Mouse (Mus musculus): ENCODE measurements around the gene Cbx1.

The Cbx1 gene

DNA sequence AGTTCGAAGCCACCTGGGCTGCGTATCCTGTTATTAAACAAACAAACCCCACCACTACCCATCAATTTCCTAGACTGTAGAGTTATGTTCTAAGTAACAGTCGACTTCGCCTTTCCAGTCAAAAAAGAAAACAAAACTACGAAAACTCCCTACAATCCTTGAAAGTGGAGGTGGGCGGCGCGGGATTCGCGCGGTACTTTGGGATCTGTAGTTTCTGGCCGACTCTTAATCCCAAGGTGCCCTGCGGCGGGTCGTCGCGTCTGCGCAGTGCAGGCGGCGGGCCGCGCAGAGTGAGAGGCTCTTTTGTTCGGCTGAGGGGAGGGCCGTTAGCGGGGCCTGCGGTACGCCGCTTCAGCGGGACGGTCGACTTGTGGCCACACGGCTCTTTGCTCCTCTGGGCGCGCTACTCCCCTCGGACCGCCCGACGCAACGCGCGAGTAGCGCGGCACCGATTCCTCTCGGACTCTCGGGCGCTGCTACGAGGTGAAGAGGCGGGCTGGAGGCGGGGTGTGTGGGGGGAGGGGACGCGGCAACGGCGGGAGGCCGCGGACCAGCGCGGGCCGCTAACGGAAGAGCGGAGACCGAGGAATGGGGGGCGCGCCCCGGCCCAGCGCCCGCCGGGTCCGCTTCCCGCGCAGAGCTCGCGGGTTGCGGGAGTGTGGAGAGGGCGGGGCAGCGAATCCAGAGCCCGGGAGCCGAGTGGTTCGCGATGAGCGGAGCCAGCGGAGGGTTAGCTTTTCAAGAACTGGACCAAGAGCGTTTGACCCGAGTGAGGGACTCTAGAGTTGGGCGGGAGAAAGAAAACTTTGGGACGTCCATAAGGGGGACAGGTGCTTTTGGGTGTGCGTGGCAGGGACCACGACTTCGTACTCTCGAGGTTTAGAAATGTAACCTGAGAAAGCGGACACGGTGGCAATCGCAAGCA, at the start of gene Cbx1:
Cbx1 (plus strand) TSS at position 257 of the 925 bp plus-strand sequence.
- peak; percentile 82 for DNase-seq (ENCODE audit: low read depth, low spot score)

DNA sequence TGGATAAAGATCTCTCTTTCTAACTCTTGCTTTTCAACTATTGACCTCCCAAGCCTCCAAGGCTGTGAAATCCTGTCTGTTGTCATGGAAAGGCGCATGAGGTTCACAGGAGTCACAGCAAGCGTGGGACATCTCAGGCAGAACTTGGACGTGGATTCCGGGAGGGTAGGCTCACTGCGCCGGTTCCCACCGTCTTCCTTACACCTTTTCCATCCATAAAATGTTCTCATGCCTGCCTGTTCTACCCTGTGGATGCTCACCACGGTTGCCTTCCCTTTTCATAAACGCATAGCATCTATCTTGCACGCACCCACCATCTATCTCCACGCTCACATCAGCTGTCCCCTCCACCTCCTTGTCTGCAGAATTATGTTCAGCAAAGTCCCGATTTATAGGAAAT, 48.1 kb upstream of the Cbx1 start:
- no peak for DNase-seq (ENCODE audit: low read depth, low spot score)

DNA sequence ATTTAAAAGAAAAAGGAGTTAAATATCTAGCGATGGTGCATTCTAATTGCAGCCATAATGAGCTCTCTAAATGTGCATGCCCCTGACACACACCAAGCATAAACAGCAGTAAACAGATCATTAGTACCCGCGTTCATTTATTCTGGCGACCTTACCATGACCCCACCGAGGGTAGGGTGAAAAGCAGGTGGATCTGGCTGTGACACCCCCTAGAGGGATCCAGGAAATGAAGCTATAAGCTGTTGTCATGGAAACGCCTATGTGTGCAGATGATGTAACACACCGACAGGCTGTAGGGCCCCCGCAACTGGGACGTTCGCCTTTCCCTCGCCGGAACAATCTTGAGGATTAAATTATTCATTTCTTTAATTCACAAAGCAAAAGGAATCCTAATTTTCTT, 46.9 kb upstream of the Cbx1 start:
- no peak for DNase-seq (ENCODE audit: low read depth, low spot score)

DNA sequence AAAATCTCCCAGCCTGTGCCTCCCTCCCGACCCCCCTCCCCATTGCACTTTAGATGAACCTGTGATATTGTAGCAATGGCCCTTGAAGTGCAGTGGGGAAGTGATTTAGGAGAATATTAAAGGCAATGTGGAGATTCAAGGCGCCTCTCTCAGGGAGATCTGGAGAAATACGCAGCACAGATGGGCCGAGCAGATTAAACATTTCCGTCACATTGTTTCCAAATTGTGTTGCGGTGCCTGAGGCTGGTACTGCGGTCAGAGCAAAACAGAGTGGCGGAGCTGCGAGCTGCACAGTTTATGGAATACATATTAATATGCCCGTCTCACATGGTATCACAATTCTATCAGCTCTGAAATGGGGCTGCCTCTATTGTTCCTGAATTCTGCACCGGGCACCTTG, 45.9 kb upstream of the Cbx1 start:
- DNase-seq (ENCODE audit: low read depth, low spot score), result no peak

DNA sequence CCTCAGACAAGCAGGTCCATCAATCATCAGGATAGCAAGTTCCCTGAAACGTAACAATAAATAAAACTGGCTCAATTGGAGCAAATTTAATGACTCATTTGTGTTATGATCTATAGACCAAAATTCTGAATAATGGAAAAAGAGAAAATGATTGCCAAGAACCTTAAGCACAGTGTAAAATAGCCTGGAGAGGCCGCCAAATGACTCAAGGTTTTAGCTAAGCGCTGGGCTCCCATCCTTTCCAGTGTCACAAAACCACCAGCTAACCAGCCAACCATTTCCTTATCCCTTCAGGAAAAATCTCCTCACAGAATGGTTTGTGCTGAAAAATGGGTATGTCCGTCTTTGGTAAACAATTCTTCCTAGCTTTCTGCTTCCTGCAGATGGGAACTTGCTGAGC, 45.0 kb upstream of the Cbx1 start:
- no peak for DNase-seq (ENCODE audit: low read depth, low spot score)

DNA sequence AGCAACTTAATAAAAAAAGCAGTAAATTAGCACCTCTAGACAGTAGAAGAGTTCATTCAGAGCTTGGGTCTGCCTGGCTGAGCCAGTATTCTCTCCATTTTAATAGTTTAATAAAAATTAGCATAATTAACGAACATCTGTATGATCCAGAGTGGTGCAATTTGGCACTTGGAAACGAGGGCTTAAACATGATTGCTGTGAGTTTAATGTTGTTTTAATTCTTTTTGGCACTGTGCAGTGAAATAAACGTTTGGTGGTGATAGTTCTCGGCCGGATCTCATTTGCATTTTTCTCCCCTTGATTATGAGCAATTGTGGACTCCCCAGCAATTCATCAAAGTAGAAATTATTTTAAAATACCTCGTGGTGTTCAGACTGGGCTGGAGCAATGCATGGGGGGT, 42.3 kb upstream of the Cbx1 start:
- DNase-seq (ENCODE audit: low read depth, low spot score), result no peak

DNA sequence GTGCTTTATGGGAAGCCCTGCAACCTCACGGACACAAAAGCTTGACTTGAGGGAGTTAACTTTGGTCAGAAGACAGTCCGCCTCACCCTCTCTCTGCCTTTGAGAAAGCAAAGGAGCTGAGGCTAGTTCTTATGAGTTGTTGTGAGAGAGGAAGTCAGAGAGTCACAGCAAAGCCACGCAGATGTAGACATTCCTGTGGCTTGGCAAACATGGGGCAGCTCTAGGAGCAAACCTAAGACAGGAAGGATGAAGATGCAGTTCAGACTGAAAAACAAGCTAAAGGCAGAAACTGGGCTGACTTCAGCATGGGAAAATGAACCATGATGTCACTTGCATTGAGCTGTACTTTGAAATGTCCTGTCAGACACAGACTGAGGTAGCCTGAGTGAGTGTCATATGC, 41.4 kb upstream of the Cbx1 start:
- DNase-seq (ENCODE audit: low read depth, low spot score), result no peak

DNA sequence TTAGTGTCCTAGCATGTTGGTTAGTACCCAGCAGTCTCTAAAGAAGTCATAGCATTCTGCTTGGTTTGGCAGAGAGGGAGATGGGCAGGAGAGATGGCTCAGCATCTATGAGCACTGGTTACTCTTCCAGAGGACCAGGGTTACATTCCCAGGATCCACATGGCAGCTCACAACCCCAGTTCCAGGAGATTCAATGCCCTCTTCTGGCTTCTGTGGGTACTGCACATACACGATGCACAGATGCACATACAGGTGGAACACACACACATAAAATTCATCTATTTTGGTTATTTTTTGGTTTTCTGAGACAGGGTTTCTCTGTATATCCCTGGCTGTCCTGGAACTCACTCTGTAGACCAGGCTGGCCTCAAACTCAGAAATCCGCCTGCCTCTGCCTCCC, 33.6 kb upstream of the Cbx1 start:
- no peak for DNase-seq (ENCODE audit: low read depth, low spot score)

DNA sequence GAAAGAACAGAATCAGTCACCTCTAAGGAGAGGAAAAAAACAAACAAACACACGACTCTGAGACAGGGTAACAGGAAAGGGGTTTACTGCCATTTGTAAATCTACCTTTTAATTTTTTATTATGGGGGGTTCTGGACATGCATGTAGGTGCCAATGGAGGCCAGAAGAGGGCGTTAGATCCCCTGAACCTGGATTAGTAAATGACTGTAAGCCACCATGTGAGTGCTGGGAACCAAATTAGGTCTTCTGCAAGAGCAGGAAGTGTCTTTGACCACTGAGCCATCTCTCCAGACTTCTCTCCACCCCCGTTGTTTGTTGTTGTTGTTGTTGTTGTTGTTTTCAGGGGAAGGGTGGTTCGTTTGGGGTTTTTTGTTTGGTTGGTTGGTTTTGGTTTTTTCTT, 31.5 kb upstream of the Cbx1 start:
- DNase-seq (ENCODE audit: low read depth, low spot score), result no peak

DNA sequence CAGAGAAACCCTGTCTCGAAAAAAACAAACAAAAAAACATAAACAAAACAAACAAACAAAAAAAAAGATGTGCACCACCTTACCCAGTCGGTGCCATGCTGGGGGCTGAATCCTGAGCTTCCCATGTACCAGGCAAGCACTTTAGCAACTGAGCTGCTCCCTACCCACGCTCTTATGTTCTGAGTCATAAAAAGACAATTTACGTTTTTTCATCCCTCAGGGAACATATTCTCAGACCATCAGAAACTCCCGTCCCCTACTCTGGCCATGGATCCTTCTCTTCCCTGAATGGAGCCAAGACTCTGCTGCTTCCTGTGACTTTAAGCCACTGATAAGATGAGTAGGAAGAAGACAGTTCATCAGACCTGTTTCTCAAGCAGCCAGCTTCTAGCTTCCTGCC, 30.5 kb upstream of the Cbx1 start:
- no peak for DNase-seq (ENCODE audit: low read depth, low spot score)

DNA sequence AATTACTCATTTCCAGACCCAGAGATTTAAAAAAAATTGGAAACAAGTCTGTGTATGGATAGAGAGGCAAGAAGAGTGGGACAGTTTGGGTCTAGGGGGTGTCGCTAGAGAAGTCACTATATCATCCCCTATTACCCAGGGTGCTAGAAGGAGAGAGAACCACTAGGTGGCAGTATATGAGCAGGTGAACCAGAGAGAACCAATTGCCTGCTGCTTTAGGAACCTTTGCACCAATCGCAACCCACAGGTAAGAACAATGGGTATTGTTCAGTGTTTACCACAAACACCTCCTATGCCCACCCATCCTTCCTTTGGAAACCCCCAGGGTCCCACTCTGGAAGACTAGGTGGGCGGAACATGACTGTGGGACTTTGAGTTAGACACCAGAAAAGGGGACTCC, 28.9 kb upstream of the Cbx1 start:
- no peak for DNase-seq (ENCODE audit: low read depth, low spot score)

DNA sequence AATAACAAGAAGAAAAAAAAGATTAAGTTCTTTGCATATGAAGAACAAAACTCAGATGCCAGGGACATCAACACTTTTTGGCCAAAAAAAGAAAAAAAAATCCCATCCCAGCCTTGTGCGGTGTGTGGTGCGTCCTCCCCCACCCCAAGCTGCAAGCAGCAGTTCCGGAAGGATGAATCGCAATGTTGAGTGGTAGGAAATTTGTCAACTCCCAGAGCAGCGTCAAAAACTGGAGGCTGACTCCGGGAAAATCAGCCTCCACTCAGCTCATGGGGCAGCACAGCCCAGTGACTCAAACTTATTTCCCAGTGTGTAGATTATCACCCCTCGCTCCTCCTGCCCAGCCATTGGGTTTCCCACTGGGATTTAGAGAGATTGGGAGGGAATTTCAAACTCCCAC, 26.9 kb upstream of the Cbx1 start:
- DNase-seq (ENCODE audit: low read depth, low spot score), result no peak

DNA sequence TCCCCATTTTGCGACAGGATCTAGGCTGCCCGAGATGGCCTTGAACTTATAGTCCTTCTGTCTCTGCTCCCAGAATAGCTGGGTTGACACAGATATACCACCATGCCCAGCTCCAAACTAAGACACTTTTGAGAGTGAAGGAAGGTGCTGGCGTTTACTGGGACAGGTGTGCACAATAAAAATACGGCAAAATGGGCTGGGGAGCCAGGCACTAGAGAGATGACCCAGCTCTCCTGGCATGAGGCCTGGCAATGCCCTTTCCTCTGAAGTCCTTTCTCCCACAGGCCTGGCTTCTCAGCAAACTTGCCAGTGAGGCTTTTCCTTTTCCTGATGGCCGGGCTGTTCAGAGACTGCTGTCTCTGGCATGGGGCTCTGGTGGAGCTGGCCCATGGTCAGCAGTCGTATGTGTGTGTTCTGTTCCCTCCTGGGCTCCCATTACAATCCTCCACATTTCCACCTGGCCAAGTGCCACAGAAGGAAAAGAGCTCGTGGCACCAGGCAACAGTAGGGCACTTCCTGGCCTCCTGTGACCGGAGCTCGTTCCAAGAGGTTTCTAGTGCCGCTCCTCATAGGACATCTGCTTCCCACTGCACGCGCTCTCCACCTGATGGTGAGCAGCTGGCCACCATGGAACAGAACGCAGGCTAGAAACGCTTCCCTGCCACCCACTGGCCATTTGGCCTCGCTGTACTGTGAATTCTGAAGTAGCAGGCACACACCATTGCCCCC, 26.0 kb upstream of the Cbx1 start:
- DNase-seq (ENCODE audit: low read depth, low spot score), result no peak

DNA sequence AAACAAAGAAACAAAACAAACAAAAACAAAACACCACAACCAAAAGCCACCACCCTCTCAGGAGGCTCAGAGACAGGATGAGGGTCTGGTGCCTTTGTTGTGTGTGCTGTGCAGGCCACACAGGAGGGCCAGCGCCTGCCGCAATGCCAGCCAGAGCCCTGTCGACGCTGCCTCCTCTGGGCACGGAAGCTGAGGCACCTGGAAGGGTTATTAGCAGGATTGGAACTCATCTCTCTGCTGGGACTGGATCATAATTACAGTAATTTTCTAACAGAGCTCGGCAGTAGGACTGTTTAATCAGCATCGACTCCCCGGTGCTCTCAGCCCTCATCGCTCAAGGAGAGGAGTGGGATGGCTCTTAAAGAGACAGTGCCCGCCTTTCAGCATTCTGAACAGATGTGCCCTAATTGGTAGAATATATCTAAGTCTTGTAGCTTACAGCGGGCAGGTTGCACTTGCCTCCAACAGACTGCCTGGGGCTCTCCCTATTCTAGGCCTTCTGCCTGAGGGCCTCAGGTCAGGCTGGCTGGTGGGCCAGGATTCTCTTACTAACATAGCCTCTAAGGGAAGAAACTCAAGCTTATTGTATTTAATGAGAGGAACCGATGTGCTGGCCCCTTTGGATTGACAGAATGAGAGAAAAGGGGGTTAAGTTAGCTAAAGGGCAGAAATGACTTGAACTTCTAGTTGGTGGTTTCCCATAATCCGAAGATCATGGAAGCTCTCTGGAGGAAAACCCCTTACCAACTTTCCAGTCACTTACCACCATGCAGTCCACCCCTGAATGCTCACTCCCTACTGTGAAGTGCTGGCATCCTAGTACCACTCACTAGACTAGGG, 24.2 kb upstream of the Cbx1 start:
- no peak for DNase-seq (ENCODE audit: low read depth, low spot score)

DNA sequence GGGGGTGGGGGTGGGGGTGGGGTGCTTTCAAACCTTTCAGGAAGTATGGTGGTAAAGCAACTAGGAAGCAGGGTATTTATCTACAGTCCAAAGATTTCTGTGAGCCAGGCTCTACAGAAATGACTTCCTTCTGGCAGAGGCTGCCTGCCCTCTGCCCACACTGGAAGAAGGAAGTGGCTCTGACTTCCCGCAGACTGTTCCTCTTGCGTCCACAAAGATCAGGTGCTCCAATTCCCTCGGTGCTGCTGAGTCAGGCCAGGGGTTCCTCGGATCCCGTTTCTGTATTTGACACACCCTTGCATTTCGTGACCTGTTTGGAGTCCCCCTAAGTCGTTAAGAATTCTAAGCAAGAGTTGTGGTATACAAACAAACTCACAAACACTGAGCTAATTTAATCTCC, 23.3 kb upstream of the Cbx1 start:
- DNase-seq (ENCODE audit: low read depth, low spot score), result no peak

DNA sequence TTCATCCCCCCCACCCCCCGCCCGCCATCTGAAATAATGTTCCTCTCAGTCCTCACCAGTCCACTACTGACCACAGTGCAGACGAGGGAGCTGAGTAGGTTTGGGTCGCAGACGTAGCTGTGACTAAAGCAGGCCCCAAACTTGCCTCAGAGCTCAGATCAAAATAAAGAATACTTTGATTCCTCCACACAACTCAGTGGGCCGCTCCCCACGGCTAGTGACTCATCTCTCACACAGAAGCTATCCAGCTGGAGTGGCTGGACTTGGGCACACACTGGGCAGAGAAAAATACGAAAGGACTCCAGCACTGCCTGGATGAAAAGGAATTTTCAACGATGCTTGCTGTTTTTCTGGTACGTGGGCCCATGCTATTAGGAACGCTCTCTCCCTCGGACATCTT, 22.4 kb upstream of the Cbx1 start:
- DNase-seq (ENCODE audit: low read depth, low spot score), result no peak

DNA sequence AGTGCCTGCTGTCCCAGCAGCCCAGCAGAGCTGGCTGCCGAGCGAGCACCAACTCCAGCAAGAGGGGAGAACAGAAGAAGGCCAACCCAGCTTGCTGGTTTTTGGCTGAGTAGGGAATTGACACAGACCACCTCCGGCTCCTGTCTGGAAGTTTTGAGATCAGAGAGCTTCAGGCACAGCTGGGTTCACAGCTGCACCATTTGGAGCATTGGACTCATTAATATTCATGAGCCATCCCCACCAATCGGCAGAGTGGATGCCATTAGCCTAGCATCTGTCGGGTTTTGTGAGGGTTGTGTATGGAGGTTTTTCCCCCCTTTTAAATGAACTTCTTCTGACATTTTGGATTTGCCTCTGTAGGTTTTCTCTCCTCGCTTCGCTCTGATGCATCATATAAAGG, 21.8 kb upstream of the Cbx1 start:
- DNase-seq (ENCODE audit: low read depth, low spot score), result no peak

DNA sequence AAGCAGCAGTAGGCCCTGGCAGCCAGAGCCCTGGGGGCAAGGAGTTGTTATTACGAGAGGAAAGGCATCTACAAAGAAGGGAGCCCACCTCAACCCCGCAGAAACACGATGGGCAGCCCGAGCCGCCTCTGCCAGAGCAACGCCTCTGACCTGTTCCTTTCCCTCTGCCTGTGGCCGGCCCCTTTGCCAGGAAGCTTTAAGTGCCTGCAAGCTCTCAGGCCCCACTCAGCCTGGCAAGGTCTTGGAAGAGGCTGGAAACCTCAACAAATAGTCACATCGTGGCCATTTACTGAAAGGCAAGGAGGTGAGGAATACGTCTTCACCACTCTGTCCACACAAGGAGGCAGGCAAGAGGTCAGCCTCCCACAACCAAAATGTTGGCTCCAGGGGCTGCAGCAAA, 20.7 kb upstream of the Cbx1 start:
- no peak for DNase-seq (ENCODE audit: low read depth, low spot score)

DNA sequence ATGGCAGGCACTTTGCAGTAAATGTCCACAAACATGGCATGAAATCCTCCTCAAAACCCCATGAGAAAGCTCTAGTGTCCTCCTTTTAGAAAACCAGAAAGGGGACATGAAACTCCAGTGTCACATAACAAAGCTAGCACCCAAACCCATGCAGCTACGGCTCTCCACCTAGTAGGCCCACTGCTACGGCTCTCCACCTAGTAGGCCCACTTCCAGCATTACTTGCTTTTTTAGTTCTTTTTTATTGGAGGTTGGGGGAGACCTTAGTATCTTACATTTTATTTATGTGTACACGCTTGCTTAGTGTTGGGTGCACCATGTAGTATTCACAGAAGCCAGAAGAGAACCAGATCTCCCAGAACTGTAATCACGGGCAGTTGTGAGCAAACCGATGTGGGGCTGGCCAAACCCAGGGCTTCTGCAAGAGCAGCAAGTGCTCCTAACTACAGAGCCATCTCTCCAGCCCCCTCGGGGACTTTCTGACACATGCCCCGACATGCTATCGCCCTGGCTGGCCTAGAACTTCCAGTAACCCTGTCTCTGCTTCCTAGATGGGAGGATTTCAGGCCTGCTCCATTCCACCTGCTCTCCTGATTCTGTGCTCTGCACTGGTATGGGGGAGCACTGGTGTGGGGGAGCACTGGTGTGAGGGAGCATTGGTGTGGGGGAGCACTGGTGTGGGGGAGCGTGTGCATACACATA, 17.5 kb upstream of the Cbx1 start:
- no peak for DNase-seq (ENCODE audit: low read depth, low spot score)

DNA sequence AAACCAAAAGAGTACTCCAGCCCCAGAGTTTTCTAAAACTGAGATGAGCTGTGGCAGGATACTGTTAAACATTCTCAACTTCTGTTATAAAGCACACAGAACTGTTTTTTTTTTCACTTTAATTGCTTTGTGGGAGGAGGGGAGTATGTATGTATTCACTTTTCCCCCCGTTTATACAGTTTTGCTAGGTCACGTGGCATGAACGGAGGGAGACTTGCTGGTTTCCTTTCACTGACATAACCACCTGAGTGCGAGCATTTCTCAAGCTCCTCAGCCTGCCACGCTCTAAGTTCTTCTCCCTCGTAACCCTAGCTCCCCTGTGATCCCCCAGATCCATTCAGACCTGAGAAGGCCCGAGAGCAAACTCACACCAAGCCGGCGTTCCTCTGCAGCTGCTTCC, 16.5 kb upstream of the Cbx1 start:
- DNase-seq (ENCODE audit: low read depth, low spot score), result no peak

DNA sequence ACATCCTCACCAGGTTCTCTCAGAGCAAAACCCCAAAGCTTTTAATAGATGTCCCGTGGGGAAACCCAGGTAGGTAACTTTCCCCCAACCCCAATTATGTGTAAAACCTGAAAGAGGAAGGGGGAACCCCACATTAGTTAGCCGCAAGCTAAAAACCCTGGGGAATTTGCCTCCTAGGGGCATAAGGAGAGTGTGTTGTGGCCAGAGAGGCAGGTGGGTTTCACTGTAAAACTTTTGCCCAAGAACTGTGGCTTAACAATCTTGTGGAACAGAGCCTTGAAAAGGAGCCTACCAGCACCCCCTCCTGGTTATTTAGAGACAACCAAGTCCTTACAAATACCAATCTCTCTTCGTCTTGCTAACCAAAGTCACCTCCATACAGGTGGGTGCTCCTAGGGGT, 14.4 kb upstream of the Cbx1 start:
- no peak for DNase-seq (ENCODE audit: low read depth, low spot score)

DNA sequence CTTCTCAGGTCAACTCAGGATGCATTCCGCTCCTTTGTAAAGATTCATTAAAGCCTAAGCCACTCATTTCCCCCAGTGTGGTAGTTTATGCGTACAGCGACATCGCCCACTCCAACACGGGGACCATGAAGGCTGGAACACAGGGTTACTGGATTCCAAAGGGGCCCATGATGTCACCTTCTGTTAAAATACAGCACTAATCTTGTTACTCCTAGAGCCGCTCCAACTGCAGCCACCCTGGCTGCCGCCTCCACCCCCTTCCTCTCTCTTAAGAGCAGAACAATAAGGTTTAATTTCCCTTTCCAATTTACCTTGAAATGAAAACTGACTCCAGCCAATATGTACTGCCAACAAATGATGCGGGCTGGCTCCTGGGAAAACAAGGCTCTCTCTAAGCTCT, 13.9 kb upstream of the Cbx1 start:
- no peak for DNase-seq (ENCODE audit: low read depth, low spot score)
